Mouse (Mus musculus): ENCODE results near the gene Olfr164. TPM values are rescaled to one million over a fixed set of nuclear protein-coding genes. Genes with fewer than 3 reads are reported as not detected.

Olfr164 gene
- total RNA-seq (2021), result not detected
- long read RNA-seq, experiment 1, result 0 reads
- long read RNA-seq, experiment 2, result 0 reads

- DNase-seq (ENCODE audit: low spot score in 2 of 2), result no peak
Observed at GRCm38 (mm10) chr16:19313964-19314363, at the start of gene Olfr164. Gene Olfr164, minus strand, starts transcription at chr16:19314064.

- no peak for DNase-seq (ENCODE audit: low spot score in 2 of 2)
Observed at GRCm38 (mm10) chr16:19349111-19349510, 35.2 kb upstream of the Olfr164 start.

- no peak for DNase-seq (ENCODE audit: low spot score in 2 of 2)
Observed at GRCm38 (mm10) chr16:19263235-19263634, 50.6 kb downstream of the Olfr164 start.

- no peak for DNase-seq (ENCODE audit: low spot score in 2 of 2)
Observed at GRCm38 (mm10) chr16:19260780-19261179, 53.1 kb downstream of the Olfr164 start.

- no peak for DNase-seq (ENCODE audit: low spot score in 2 of 2)
Observed at GRCm38 (mm10) chr16:19245835-19246234, 68.0 kb downstream of the Olfr164 start.

- no peak for DNase-seq (ENCODE audit: low spot score in 2 of 2)
Observed at GRCm38 (mm10) chr16:19241539-19242025, 72.3 kb downstream of the Olfr164 start.

- DNase-seq (ENCODE audit: low spot score in 2 of 2), result no peak
Observed at GRCm38 (mm10) chr16:19240792-19241538, 72.9 kb downstream of the Olfr164 start.

GRCm38 (mm10) chr16:19236719-19237118 is 77.1 kb downstream of the Olfr164 start:
- DNase-seq (ENCODE audit: low spot score in 2 of 2), result no peak

Small RNA genes within 50 kb of the gene (microRNA-seq; reads per million reads assigned to microRNA genes)
- gene Gm23612, result 0 reads per million in 2 experiments

Other genes with a start within 250 kb of the Olfr164 start
- not detected for gene Olfr165, start 109.1 kb upstream of the Olfr164 start, total RNA-seq (2021)
- not detected for gene Olfr166, start 169.6 kb upstream of the Olfr164 start, total RNA-seq (2021)
- not detected for gene Olfr167, start 208.2 kb upstream of the Olfr164 start, total RNA-seq (2021)
- not detected for gene Olfr168, start 221.5 kb upstream of the Olfr164 start, total RNA-seq (2021)

All from layer of hippocampus, postnatal 14 days (tissue).